Mouse (Mus musculus) embryonic facial prominence, embryonic 14.5 days (tissue): ENCODE measurements around the gene Txnrd1. TPM values are rescaled to one million over a fixed set of nuclear protein-coding genes. Genes with fewer than 3 reads are reported as not detected.
A peak's percentile ranks its signal among the peaks of the same experiment; 100 is the strongest.

ENCODE experiments used
- ATAC-seq: fragments of 200-750 bp; cut with Nextera tagmentation; 2 replicates; pipeline ENCODE4 v1.8.0; 2017; ENCODE audit warnings: low read depth, moderate number of reproducible peaks, moderate TSS enrichment
- DNase-seq: peaks from one replicate; pipeline ENCODE4 v3.0.0-alpha.2; 2015; ENCODE audit warnings: low spot score
- H3K27ac ChIP-seq: fragments of 300-500 bp; sonication (generic); replicated peaks from 2 replicates; pipeline ENCODE4 v1.5.1; 2014; ENCODE audit warnings: low read depth, mild to moderate bottlenecking, low read length, moderate library complexity
- H3K27me3 ChIP-seq: fragments of 300-500 bp; sonication (generic); replicated peaks from 2 replicates; pipeline ENCODE4 v1.6.1; 2014; ENCODE audit warnings: low read length; ENCODE audit not compliant: control insufficient read depth, insufficient read depth
- H3K36me3 ChIP-seq: fragments of 300-500 bp; sonication (generic); 2 replicates; pipeline ENCODE4 v1.6.1; 2014; ENCODE audit warnings: low read length, mixed read lengths; ENCODE audit not compliant: control insufficient read depth, insufficient read depth
- H3K4me1 ChIP-seq: fragments of 300-500 bp; sonication (generic); 2 replicates; pipeline ENCODE4 v1.6.1; 2014; ENCODE audit warnings: antibody characterized with exemption, low read length; ENCODE audit not compliant: control insufficient read depth, insufficient read depth
- H3K4me2 ChIP-seq: fragments of 300-500 bp; sonication (generic); 2 replicates; pipeline ENCODE4 v1.6.1; 2014; ENCODE audit warnings: low read depth, mild to moderate bottlenecking, low read length, moderate library complexity, mixed read lengths
- H3K4me3 ChIP-seq: fragments of 300-500 bp; sonication (generic); 2 replicates; pipeline ENCODE4 v1.5.1; 2014; ENCODE audit warnings: low read depth, mild to moderate bottlenecking, low read length
- H3K9ac ChIP-seq: fragments of 300-500 bp; sonication (generic); 2 replicates; pipeline ENCODE4 v1.6.1; 2014; ENCODE audit warnings: low read depth, mild to moderate bottlenecking, low read length, moderate library complexity, mixed read lengths
- H3K9me3 ChIP-seq: fragments of 300-500 bp; sonication (generic); 2 replicates; pipeline ENCODE4 v1.6.1; 2016; ENCODE audit warnings: low read length; ENCODE audit not compliant: control insufficient read depth
- WGBS: fragments of 180-500 bp; shearing (Covaris S2); extraction: QIAGEN DNeasy Blood & Tissue Kit; methylation state at CpG from one replicate; pipeline ENCODE4 v1.1.7; 2014; 5-methylcytosine and 5-hydroxymethylcytosine counted together
- polyA plus RNA-seq: library from polyadenylated mRNA; unstranded; fragments of >200 nt; fragmentation: Nextera tagmentation; extraction: Ambion mirVana; gene quantifications from 2 replicates; pipeline ENCODE4 v1.2.1, GENCODE M21; 2014

Txnrd1 gene
- 85.0 and 98.9 TPM in 2 replicates for polyA plus RNA-seq

GRCm38 (mm10) chr10:82833926-82834325 lies at the start of gene Txnrd1:
Txnrd1 (plus strand) TSS chr10:82833951.
- peak; percentile 41; the same call in 1 of the 2 replicates for ATAC-seq

GRCm38 (mm10) chr10:82789181-82789580 lies 44.6 kb upstream of the Txnrd1 start:
- H3K27me3 ChIP-seq: no peaks in the 10 kb centered on the region
- H3K4me3 ChIP-seq: no peak overlapping the region
- ATAC-seq: no peak
- no peak overlapping the region for H3K4me2 ChIP-seq
- no peak overlapping the region for H3K9ac ChIP-seq
- 0 out of 2 replicates have a peak, but pooled peaks cover 3% of the 10 kb centered on the region for H3K9me3 ChIP-seq
- H3K4me1 ChIP-seq: no peaks in the 10 kb centered on the region
- no peak for DNase-seq
- no peak overlapping the region for H3K27ac ChIP-seq
- no peaks in the 10 kb centered on the region for H3K36me3 ChIP-seq

More at GRCm38 (mm10) chr10:82833926-82834325, at the start of gene Txnrd1:
- Histone ChIP-seq H3K9me3 (0 out of 2 replicates have a peak, but pooled peaks cover 4% of the 10 kb centered on the region), H3K4me2 (no peak within 1 kb of the TSS), H3K4me1 (0 out of 2 replicates have a peak, but pooled peaks cover 3% of the 10 kb centered on the region), H3K27ac (no peak within 1 kb of the TSS), H3K27me3 (no peaks in the 10 kb centered on the region), H3K9ac (no peak within 1 kb of the TSS), H3K4me3 (no peak within 1 kb of the TSS), H3K36me3 (no peaks in the 10 kb centered on the region)
- DNase-seq: peak; percentile 60
- WGBS: 39% methylated on average over 9 of the region's 9 CpGs

GRCm38 (mm10) chr10:82790504-82790903 lies 43.2 kb upstream of the Txnrd1 start:
- Histone ChIP-seq H3K36me3 (no peaks in the 10 kb centered on the region), H3K4me3 (no peak overlapping the region), H3K9ac (no peak overlapping the region), H3K4me2 (no peak overlapping the region), H3K9me3 (0 out of 2 replicates have a peak, but pooled peaks cover 3% of the 10 kb centered on the region), H3K27ac (no peak overlapping the region), H3K4me1 (peaks cover 6% of the 10 kb centered on the region), H3K27me3 (no peaks in the 10 kb centered on the region)
- 90% methylated on average over 5 of the region's 5 CpGs for WGBS
- DNase-seq (no peak), ATAC-seq (no peak)

GRCm38 (mm10) chr10:82791713-82792112 lies 42.0 kb upstream of the Txnrd1 start:
- Histone ChIP-seq H3K9ac (no peak overlapping the region), H3K9me3 (0 out of 2 replicates have a peak, but pooled peaks cover 3% of the 10 kb centered on the region), H3K4me3 (no peak overlapping the region), H3K27me3 (no peaks in the 10 kb centered on the region), H3K4me1 (peaks cover 13% of the 10 kb centered on the region), H3K4me2 (no peak overlapping the region), H3K36me3 (no peaks in the 10 kb centered on the region), H3K27ac (no peak overlapping the region)
- no peak for DNase-seq
- 96% methylated on average over 3 of the region's 3 CpGs for WGBS
- no peak for ATAC-seq

GRCm38 (mm10) chr10:82792311-82792710 lies 41.4 kb upstream of the Txnrd1 start:
- Histone ChIP-seq H3K4me1 (peaks cover 17% of the 10 kb centered on the region), H3K9ac (no peak overlapping the region), H3K27me3 (no peaks in the 10 kb centered on the region), H3K27ac (no peak overlapping the region), H3K36me3 (no peaks in the 10 kb centered on the region), H3K4me3 (no peak overlapping the region), H3K4me2 (no peak overlapping the region), H3K9me3 (0 out of 2 replicates have a peak, but pooled peaks cover 3% of the 10 kb centered on the region)
- DNase-seq: no peak
- WGBS: 65% methylated on average over 2 of the region's 2 CpGs
- no peak for ATAC-seq

GRCm38 (mm10) chr10:82795071-82795731 lies 38.5 kb upstream of the Txnrd1 start:
- ATAC-seq: peak; percentile 88
- peak; percentile 91 for DNase-seq

GRCm38 (mm10) chr10:82795767-82796166 lies 38.0 kb upstream of the Txnrd1 start:
- peak overlapping the region; percentile 75 for H3K27ac ChIP-seq
- H3K27me3 ChIP-seq: no peaks in the 10 kb centered on the region
- peak overlapping the region; percentile 47 for H3K4me2 ChIP-seq
- peak overlapping the region; percentile 11 for H3K4me3 ChIP-seq
- no peak overlapping the region; the same call in 1 of the 2 replicates for H3K9ac ChIP-seq
- peaks cover 17% of the 10 kb centered on the region for H3K4me1 ChIP-seq
- 0 out of 2 replicates have a peak, but pooled peaks cover 3% of the 10 kb centered on the region for H3K9me3 ChIP-seq
- H3K36me3 ChIP-seq: no peaks in the 10 kb centered on the region
- WGBS: 33% methylated on average over 8 of the region's 8 CpGs
- ATAC-seq (peak; percentile 28), DNase-seq (peak; percentile 40)

More at GRCm38 (mm10) chr10:82795071-82795731, 38.5 kb upstream of the Txnrd1 start:
- Histone ChIP-seq H3K27me3 (no peaks in the 10 kb centered on the region), H3K4me3 (peak overlapping the region; percentile 11), H3K9ac (no peak overlapping the region; the same call in 1 of the 2 replicates), H3K36me3 (no peaks in the 10 kb centered on the region), H3K4me1 (peaks cover 17% of the 10 kb centered on the region), H3K27ac (peak overlapping the region; percentile 75), H3K9me3 (0 out of 2 replicates have a peak, but pooled peaks cover 3% of the 10 kb centered on the region), H3K4me2 (peak overlapping the region; percentile 47)
- WGBS: 24% methylated on average over 15 of the region's 15 CpGs

- ATAC-seq: no peak
- 23% methylated on average over 12 of the region's 12 CpGs for WGBS
- 0 out of 2 replicates have a peak overlapping the region, but pooled peaks have one; percentile 10 for H3K9ac ChIP-seq
- H3K9me3 ChIP-seq: 0 out of 2 replicates have a peak, but pooled peaks cover 3% of the 10 kb centered on the region
- peak overlapping the region; percentile 75 for H3K27ac ChIP-seq
- no peaks in the 10 kb centered on the region for H3K36me3 ChIP-seq
- no peaks in the 10 kb centered on the region for H3K27me3 ChIP-seq
- H3K4me3 ChIP-seq: no peak overlapping the region
- peaks cover 17% of the 10 kb centered on the region for H3K4me1 ChIP-seq
- peak overlapping the region; percentile 23 for H3K4me2 ChIP-seq
- peak; percentile 80 for DNase-seq
These were observed 37.2 kb upstream of the Txnrd1 start for GRCm38 (mm10) chr10:82796471-82797118.
